Mouse (Mus musculus): Measurements from ENCODE around the gene Il12a.
"Not testable (repeated sequence)": the region's sequence is repeated elsewhere in the genome, so short reads cannot be mapped to it uniquely, and the experiment has no call there.

The Il12a gene

GRCm38 (mm10) chr3:68686852-68687560 is 3.4 kb upstream of the Il12a start:
- DNase-seq (ENCODE audit: low spot score) = no peak

DNA sequence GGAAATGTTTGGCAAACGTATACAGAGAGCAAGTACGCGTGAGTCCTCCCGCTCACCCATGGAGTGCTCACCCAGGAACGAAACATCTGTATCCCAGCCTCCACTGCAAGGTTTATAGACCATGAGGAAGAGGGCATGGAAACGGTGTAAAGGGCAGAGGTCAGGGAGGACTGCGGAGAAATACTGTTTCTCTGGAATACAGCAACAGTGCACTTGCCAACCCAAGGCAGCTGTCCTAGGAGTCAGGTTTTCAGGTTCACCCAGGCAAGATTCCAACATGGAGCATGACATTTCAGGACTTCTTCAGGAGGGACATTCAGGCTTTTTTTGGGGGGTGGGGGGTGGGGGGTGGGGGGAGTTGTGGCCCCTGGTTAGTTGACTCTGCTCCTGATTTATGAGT is 1.1 kb upstream of the Il12a start:
- DNase-seq (ENCODE audit: low spot score) = no peak

- DNase-seq (ENCODE audit: low spot score) = no peak
These were observed 795 bp downstream of the Il12a start for GRCm38 (mm10) chr3:68691100-68691778.

DNA sequence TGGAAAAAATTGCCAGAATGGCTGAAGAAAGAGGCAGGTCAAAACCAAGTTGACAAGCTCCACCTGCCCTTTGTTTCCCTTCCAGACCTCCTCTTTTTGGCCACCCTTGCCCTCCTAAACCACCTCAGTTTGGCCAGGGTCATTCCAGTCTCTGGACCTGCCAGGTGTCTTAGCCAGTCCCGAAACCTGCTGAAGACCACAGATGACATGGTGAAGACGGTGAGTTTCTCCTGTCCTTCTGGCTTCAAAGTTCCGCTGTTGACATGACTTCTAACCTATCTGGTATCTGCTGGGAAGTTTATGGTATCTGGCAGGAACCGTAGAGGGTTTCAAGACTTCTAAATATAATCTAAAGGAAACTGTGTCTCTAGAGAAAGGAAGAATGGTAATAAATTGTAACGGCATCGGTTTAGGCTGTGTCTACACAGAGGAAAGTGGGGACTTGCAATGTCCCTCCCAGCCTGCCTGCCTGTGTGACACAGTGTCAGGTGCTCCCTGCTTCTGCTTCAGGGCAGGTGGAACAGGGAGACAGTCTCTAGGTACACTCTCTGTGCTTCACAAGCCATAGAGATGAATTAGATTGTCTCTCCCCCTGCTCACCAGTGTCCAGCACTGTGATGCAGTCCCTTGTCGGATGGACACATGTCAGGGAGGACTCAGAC is 1.6 kb downstream of the Il12a start:
- DNase-seq (ENCODE audit: low spot score) = no peak

DNA sequence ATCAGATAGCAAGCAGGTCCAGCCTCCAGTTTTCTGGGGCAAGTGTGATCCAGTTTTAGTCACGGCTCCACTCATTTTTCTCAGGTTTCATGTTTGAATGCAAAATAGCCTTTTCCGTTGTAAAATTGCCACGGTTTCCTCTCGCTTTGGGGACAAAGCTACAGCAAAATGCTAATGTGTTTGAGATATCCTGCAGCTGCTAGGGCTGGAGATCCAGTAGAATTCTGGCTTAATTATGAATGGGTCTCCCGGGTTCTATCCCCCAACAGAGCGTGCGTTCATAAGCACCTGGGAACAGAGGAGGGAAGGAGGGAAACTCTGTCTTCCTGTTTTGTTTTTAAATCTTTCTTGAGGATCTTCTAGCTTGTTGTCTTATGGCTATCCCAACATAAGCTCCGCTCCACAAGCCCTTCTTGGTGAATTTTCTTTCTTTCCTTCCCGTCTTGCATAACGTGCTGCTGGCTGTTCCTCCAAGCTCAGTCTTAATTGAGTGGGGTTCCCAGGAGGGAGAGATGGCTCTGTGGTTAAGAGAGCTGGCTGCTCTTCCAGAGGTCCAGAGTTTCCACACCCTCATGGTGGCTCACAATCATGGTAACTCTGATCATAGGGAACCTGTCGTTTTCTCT is 2.3 kb downstream of the Il12a start:
- DNase-seq (ENCODE audit: low spot score) = no peak

GRCm38 (mm10) chr3:68693441-68694048 is 3.1 kb downstream of the Il12a start:
- DNase-seq (ENCODE audit: low spot score) = no peak

DNA sequence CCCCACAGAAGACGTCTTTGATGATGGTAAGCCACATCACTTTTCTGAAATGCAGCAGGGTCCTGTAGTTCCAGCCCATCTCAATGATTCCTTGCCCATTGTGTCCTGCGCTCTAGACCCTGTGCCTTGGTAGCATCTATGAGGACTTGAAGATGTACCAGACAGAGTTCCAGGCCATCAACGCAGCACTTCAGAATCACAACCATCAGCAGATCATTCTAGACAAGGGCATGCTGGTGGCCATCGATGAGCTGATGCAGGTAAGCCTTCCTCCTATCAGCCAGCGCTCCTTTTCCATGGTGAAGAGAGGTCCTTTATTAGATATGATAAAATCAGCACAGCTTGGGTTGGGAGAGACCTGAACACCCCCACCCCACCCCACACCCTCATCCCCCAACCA is 4.9 kb downstream of the Il12a start:
- no peak for DNase-seq (ENCODE audit: low spot score)

DNA sequence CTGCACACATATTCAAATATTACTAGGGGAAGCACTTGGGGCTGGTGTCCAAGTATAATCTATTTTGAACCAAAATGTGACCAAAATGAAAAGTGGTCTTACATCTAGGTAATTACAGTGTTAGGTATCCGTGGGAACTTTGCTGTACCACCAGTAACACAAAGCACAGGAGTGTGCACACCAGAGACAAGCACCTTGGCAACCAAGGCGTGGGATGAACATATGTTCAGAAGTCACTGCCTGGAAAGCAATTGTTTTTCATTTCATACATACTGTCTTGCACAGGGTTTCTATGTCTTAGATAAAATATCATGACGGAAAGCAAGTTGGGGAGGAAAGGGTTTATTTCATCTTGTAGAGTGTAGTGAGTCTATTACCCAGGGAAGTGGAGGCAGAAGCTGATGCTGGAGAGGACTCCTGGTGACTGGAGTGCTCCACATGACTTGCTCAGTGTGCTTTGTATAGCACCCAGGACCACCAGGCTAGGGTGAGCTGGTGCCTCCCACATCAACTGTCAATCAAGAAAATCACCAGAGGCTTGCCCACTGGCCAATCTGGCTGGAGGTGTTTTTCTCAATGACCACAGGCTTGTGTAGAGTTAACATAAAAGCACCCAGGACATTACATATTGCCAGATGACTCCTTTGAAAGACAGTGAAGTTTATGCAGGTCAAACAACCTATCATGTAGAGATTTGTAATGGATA is 6.2 kb downstream of the Il12a start:
- no peak for DNase-seq (ENCODE audit: low spot score)

GRCm38 (mm10) chr3:68698601-68699000 is 8.2 kb downstream of the Il12a start:
- DNase-seq (ENCODE audit: low spot score) = no peak

GRCm38 (mm10) chr3:68700091-68700490 is 9.6 kb downstream of the Il12a start:
- no peak for DNase-seq (ENCODE audit: low spot score)

GRCm38 (mm10) chr3:68706307-68706706 is 15.9 kb downstream of the Il12a start:
- no peak for DNase-seq (ENCODE audit: low spot score)

DNA sequence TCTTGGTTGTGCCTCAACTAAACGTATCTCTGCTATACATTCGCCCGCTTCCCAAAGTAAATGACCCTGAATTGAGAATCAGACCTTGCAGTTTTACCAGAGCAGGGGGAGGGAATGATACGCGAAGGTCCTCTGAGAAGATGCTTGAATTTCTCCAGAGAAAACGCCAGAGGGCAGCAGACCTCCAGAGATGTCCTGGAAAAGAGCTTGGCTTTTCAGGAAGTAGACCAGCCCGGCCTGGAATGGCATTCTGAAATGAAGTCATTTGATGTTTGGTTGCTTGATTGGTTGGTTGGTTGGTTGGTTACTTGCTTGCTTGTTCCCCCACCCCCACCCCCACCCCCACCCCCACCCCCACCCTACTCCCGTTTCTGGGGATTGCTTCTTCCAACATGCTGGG is 17.8 kb downstream of the Il12a start:
- no peak for DNase-seq (ENCODE audit: low spot score)

DNA sequence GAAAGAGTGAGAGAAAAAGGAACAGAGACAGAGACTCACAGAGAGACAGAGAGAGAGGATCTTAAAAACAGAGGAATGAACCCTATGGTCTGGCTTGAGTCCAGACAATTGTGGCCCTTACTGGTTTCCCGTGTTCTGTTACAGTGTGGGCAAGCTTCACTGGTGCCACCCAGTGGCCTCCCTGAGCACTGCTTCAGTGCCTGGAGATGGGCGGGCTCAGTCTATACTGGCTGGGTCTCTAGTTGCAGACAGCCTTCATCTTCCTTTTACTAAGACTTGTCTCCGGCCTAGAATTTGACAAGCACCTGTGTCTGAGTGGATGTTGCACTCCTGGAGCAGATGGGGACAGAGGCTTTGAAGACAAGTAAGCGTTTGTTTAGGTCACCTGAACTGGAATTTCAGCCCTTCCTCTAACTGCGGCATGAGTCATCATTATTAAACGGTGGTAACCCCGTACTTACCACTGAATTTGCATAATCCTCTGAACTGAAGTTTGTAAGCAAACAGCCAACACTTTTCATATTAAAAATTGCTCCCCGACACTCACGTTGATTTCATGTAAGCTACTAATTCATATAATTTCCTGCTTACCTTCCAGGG is 18.9 kb downstream of the Il12a start:
- peak; percentile 77 for DNase-seq (ENCODE audit: low spot score)

DNA sequence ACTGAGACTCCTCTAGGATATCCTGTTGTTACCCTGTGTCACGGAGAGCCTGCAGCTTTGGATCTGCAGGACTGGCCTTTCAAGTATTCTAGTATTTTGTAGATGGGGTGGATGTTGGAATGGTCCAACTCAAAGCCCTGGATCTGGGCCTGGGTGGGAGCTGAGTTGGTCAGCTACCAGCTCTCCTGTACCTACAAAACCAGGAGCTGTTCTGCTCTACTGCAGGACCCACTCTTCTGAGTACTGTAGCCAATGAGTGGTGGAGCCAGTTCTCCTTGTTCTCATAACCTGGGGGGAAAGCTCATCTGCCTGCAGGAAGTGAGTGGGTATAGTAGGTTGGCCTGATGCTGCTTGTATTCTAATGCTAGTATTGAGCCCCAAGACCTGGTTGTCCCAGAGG is 20.0 kb downstream of the Il12a start:
- DNase-seq (ENCODE audit: low spot score) = no peak

DNA sequence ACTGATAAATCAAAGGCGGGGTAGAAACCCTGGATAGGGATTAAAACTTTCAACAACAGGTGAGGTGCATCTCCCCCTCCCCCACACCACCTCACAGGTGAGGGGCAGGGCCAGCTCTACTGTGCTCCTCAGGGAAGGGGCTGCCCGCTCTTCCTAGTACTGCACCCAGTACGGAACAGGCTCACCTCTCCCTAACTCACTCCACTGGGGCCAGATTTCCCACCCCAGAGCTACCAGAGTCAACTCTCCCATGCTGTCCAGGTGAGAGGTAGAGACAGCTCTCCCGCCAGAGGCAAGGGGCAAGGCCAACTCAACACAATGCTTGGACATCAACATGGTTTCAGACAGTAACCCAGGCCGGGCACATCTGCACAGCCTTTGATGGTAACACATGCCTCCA is 21.1 kb downstream of the Il12a start:
- no peak for DNase-seq (ENCODE audit: low spot score)

DNA sequence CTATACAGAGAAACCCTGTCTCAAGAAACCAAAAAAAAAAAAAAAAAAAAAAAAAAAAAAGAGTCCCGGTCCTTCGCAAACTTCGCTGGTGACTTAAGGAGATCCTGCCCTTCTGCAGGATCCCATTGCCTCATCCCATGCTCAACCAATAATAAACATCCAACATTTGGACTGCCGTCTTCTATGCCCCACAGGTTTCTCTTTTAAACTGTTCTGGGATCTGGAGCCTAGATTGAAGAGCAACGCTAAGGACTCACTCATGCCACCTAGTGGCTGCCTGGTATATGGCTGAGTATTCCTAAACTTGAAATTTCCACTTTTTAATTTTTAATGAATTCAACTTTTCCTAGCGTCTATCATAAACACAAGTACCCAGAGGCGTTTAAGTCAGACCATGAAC is 23.1 kb downstream of the Il12a start:
- DNase-seq (ENCODE audit: low spot score) = no peak

DNA sequence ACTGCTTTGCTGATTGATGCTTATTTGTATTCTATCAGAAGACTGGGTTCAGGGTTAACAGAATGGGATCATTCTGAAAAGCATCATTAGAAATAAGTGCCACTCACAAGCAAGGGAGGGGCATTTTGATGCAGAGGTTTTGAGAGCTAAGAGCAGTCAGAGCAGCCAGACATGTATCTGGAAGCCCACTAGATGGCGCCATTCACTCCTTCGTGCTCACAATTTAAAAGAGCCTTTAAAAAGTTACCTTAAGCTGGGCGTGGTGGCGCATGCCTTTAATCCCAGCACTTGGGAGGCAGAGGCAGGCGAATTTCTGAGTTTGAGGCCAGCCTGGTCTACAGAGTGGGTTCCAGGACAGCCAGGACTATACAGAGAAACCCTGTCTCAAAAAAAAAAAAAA is 26.9 kb downstream of the Il12a start:
- not testable (repeated sequence) for DNase-seq (ENCODE audit: low spot score)

DNA sequence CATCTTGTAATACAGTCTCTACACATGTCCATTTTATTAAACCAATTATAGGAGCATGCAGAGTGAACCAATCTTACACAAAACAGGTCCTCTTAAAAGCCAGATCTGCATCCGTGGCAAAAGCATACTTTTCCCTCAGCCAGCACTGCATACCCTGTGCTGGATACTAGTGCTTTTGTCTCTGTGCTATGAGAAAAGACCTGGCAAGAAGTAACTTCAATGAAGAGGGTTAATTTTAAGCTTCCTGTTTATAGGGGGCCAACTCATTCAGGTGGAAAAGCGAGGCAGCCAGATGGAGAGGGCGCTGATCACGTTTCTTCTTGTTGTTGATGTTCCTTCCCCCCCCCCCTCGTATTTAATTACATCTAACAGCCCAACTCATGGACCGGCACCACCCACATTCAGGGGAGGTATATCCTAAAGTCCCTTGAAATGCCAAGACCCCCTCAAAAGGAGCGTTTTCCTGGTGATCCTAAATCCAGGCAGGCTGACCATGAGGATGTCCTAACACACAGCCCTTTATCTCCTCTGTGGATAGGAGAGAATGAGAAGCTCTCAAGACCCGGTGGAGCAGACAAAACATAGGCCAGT is 28.9 kb downstream of the Il12a start:
- DNase-seq (ENCODE audit: low spot score) = no peak

GRCm38 (mm10) chr3:68720258-68720657 is 29.8 kb downstream of the Il12a start:
- no peak for DNase-seq (ENCODE audit: low spot score)

- DNase-seq (ENCODE audit: low spot score) = no peak
These were observed 51.5 kb downstream of the Il12a start for GRCm38 (mm10) chr3:68741955-68742354.
